Comparison of ENCODE assay signal across 8 mouse cellular contexts in genomic region chr4:58985157-58985648, GRCm38 (mm10). TPM values are rescaled to one million over a fixed set of nuclear protein-coding genes. Genes with fewer than 3 reads are reported as not detected.
DNase-seq lines count a peak whose midpoint lies in the region; ATAC-seq lines count a peak whose summit lies in the region.

No protein-coding gene starts in this region.

- no peak overlapping the region for H3K4me2 ChIP-seq in hindbrain, embryonic 12.5 days (replicated peaks)
- H3K4me2 ChIP-seq in midbrain, embryonic 15.5 days = no peak overlapping the region

- H3K4me1 ChIP-seq in hindbrain, embryonic 10.5 days (replicated peaks) = peaks cover 12% of the 10 kb centered on the region
- H3K4me1 ChIP-seq in hindbrain, embryonic 12.5 days = peaks cover 6% of the 10 kb centered on the region
- H3K4me1 ChIP-seq in limb, embryonic 10.5 days = peaks cover 19% of the 10 kb centered on the region
- peaks cover 7% of the 10 kb centered on the region for H3K4me1 ChIP-seq in midbrain, embryonic 15.5 days

- 24% methylated on average over 7 of the region's 7 CpGs for WGBS in hindbrain, embryonic 10.5 days
- 25% methylated on average over 7 of the region's 7 CpGs for WGBS in hindbrain, embryonic 12.5 days
- WGBS in limb, embryonic 10.5 days = 19% methylated on average over 7 of the region's 7 CpGs
- 28% methylated on average over 7 of the region's 7 CpGs for WGBS in midbrain, embryonic 15.5 days

- no peak overlapping the region for H3K27ac ChIP-seq in hindbrain, embryonic 10.5 days
- H3K27ac ChIP-seq in hindbrain, embryonic 12.5 days = no peak overlapping the region
- H3K27ac ChIP-seq in limb, embryonic 10.5 days = no peak overlapping the region
- no peak overlapping the region for H3K27ac ChIP-seq in midbrain, embryonic 15.5 days

- no peaks in the 10 kb centered on the region for H3K9me3 ChIP-seq in hindbrain, embryonic 10.5 days
- H3K9me3 ChIP-seq in hindbrain, embryonic 12.5 days (replicated peaks) = no peaks in the 10 kb centered on the region
- H3K9me3 ChIP-seq in limb, embryonic 10.5 days (replicated peaks) = no peaks in the 10 kb centered on the region
- no peaks in the 10 kb centered on the region for H3K9me3 ChIP-seq in midbrain, embryonic 15.5 days

- no peak for ATAC-seq in hindbrain, embryonic 12.5 days (ENCODE audit: low FRiP score)
- ATAC-seq in midbrain, embryonic 15.5 days (replicated peaks) = 0 out of 2 replicates have a peak, but pooled peaks have one; percentile 24

- peaks cover 4% of the 10 kb centered on the region; the same call in 1 of the 2 replicates for H3K27me3 ChIP-seq in hindbrain, embryonic 10.5 days (ENCODE audit: insufficient read depth, poor library complexity, severe bottlenecking)
- H3K27me3 ChIP-seq in hindbrain, embryonic 12.5 days = no peaks in the 10 kb centered on the region; the same call in 1 of the 2 replicates
- no peaks in the 10 kb centered on the region for H3K27me3 ChIP-seq in limb, embryonic 10.5 days (ENCODE audit: low read depth, poor library complexity, severe bottlenecking)
- H3K27me3 ChIP-seq in midbrain, embryonic 15.5 days (replicated peaks) = peaks cover 6% of the 10 kb centered on the region; the same call in 1 of the 2 replicates

- H3K36me3 ChIP-seq in hindbrain, embryonic 10.5 days = no peaks in the 10 kb centered on the region
- no peaks in the 10 kb centered on the region for H3K36me3 ChIP-seq in hindbrain, embryonic 12.5 days
- H3K36me3 ChIP-seq in limb, embryonic 10.5 days = no peaks in the 10 kb centered on the region
- no peaks in the 10 kb centered on the region for H3K36me3 ChIP-seq in midbrain, embryonic 15.5 days (replicated peaks)

- H3K9ac ChIP-seq in hindbrain, embryonic 12.5 days = no peak overlapping the region
- H3K9ac ChIP-seq in midbrain, embryonic 15.5 days = no peak overlapping the region

- DNase-seq in hindbrain, embryonic 10.5 days (ENCODE audit: low spot score) = peak; percentile 84
- peak; percentile 74 for DNase-seq in cerebellum, adult 8-10 months
- peak; percentile 70 to 80 for DNase-seq in frontal cortex, postnatal 25 days (ENCODE audit: low spot score in 2 of 2)
- peak; percentile 86 for DNase-seq in kidney, adult 18-20 months
- DNase-seq in limb, embryonic 10.5 days (ENCODE audit: low spot score) = peak; percentile 89
- DNase-seq in spleen, postnatal 36 days (ENCODE audit: low spot score in 2 of 2) = peak; percentile 59 to 69

- H3K4me3 ChIP-seq in hindbrain, embryonic 10.5 days = no peak overlapping the region
- no peak overlapping the region for H3K4me3 ChIP-seq in hindbrain, embryonic 12.5 days
- H3K4me3 ChIP-seq in limb, embryonic 10.5 days = no peak overlapping the region
- no peak overlapping the region for H3K4me3 ChIP-seq in midbrain, embryonic 15.5 days

RNA-seq across cellular contexts. Expression of gene Ptgr1, which starts 1.7 kb away (rescaled TPM):
- polyA plus RNA-seq in hindbrain, embryonic 10.5 days (2016; fragmentation: Nextera tagmentation; extraction: Ambion mirVana) = 13.5 and 14.8 TPM in 2 replicates
- 15.0 and 15.5 TPM in 2 replicates for polyA plus RNA-seq in hindbrain, embryonic 12.5 days (2016; fragmentation: Nextera tagmentation; extraction: Ambion mirVana)
- 12.0 and 15.7 TPM in 2 replicates for polyA plus RNA-seq in limb, embryonic 10.5 days (2016; fragmentation: Nextera tagmentation; extraction: Ambion mirVana)
- 3.2 and 4.2 TPM in 2 replicates for polyA plus RNA-seq in midbrain, embryonic 15.5 days (2015; fragmentation: Nextera tagmentation; extraction: Ambion mirVana)

RNA-seq across cellular contexts. Expression of gene Dnajc25, which starts 9.7 kb away (rescaled TPM):
- 5.9 and 9.0 TPM in 2 replicates for polyA plus RNA-seq in hindbrain, embryonic 10.5 days (2016; fragmentation: Nextera tagmentation; extraction: Ambion mirVana)
- 7.5 and 8.6 TPM in 2 replicates for polyA plus RNA-seq in hindbrain, embryonic 12.5 days (2016; fragmentation: Nextera tagmentation; extraction: Ambion mirVana)
- polyA plus RNA-seq in limb, embryonic 10.5 days (2016; fragmentation: Nextera tagmentation; extraction: Ambion mirVana) = 5.5 and 8.3 TPM in 2 replicates
- 7.4 and 7.5 TPM in 2 replicates for polyA plus RNA-seq in midbrain, embryonic 15.5 days (2015; fragmentation: Nextera tagmentation; extraction: Ambion mirVana)

RNA-seq across cellular contexts. Expression of gene Gm20503, which starts 17.8 kb away (rescaled TPM):
- 10.5 and 13.3 TPM in 2 replicates for polyA plus RNA-seq in hindbrain, embryonic 10.5 days (2016; fragmentation: Nextera tagmentation; extraction: Ambion mirVana)
- 11.7 and 14.6 TPM in 2 replicates for polyA plus RNA-seq in hindbrain, embryonic 12.5 days (2016; fragmentation: Nextera tagmentation; extraction: Ambion mirVana)
- polyA plus RNA-seq in limb, embryonic 10.5 days (2016; fragmentation: Nextera tagmentation; extraction: Ambion mirVana) = 9.3 and 9.8 TPM in 2 replicates
- 9.1 and 9.4 TPM in 2 replicates for polyA plus RNA-seq in midbrain, embryonic 15.5 days (2015; fragmentation: Nextera tagmentation; extraction: Ambion mirVana)

RNA-seq across cellular contexts. Expression of gene Zkscan16, which starts 41.8 kb away (rescaled TPM):
- 0.55 and 1.0 TPM in 2 replicates for polyA plus RNA-seq in hindbrain, embryonic 10.5 days (2016; fragmentation: Nextera tagmentation; extraction: Ambion mirVana)
- 1.1 TPM in 2 replicates for polyA plus RNA-seq in hindbrain, embryonic 12.5 days (2016; fragmentation: Nextera tagmentation; extraction: Ambion mirVana)
- 1.0 and 1.1 TPM in 2 replicates for polyA plus RNA-seq in limb, embryonic 10.5 days (2016; fragmentation: Nextera tagmentation; extraction: Ambion mirVana)
- polyA plus RNA-seq in midbrain, embryonic 15.5 days (2015; fragmentation: Nextera tagmentation; extraction: Ambion mirVana) = 1.8 and 2.7 TPM in 2 replicates

RNA-seq across cellular contexts. Expression of gene Gng10, which starts 49.7 kb away (rescaled TPM):
- 66.3 and 77.8 TPM in 2 replicates for polyA plus RNA-seq in hindbrain, embryonic 10.5 days (2016; fragmentation: Nextera tagmentation; extraction: Ambion mirVana)
- 107 and 125 TPM in 2 replicates for polyA plus RNA-seq in hindbrain, embryonic 12.5 days (2016; fragmentation: Nextera tagmentation; extraction: Ambion mirVana)
- polyA plus RNA-seq in limb, embryonic 10.5 days (2016; fragmentation: Nextera tagmentation; extraction: Ambion mirVana) = 81.1 and 96.4 TPM in 2 replicates
- 172 and 183 TPM in 2 replicates for polyA plus RNA-seq in midbrain, embryonic 15.5 days (2015; fragmentation: Nextera tagmentation; extraction: Ambion mirVana)
